Mouse (Mus musculus): ENCODE data around the gene Kcnq4. TPM values are rescaled to one million over a fixed set of nuclear protein-coding genes. Genes with fewer than 3 reads are reported as not detected.

Gene Kcnq4
- polyA plus RNA-seq, 1 experiment from 2014 or later = 3.9 TPM

- Histone ChIP-seq H3K27ac (ENCODE audit: low read length) (no peak overlapping the region), H3K36me3 (ENCODE audit: insufficient read depth, low read length) (no peaks in the 10 kb centered on the region), H3K9ac (replicated peaks; ENCODE audit: low read depth) (no peak overlapping the region), H3K4me1 (ENCODE audit: insufficient read depth, low read depth, low read length) (no peaks in the 10 kb centered on the region), H3K27me3 (replicated peaks; ENCODE audit: insufficient read depth, low read length) (no peaks in the 10 kb centered on the region), H3K4me2 (replicated peaks; ENCODE audit: low read depth, low read length) (no peak overlapping the region), H3K9me3 (ENCODE audit: low read length) (no peaks in the 10 kb centered on the region), H3K4me3 (ENCODE audit: low read depth, low read length) (no peak overlapping the region)
- ATAC-seq = no peak
- no peak for DNase-seq (ENCODE audit: low spot score)
- 69% methylated on average over 6 of the region's 6 CpGs for WGBS
- TF ChIP-seq EP300 (IDR thresholded peaks at IDR 0.05) = no peak
- no peak for TF ChIP-seq CTCF (IDR thresholded peaks at IDR 0.05)
These were observed 59.1 kb downstream of the Kcnq4 start for GRCm38 (mm10) chr4:120689317-120689716.

DNA sequence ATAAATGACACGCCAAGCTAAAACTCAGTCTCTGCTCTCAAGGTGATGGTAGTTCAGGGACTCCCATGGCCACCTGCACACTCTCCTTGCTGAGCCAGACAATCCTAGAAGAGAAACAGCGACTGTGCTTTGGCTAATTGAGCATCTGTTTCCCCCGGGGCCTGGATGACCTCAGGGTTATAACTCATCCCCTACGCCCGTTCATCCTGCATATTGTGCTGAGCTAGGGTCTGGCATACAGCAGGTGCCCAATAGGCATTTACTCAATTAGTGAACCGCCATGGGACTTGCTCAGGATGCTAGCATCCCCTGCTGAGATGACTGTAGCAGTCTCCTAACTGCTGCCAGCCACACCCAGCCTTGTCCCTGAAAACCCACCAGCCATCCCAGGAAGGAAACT, 61.1 kb downstream of the Kcnq4 start:
- H3K9ac ChIP-seq (replicated peaks; ENCODE audit: low read depth) = no peak overlapping the region
- TF ChIP-seq CTCF (IDR thresholded peaks at IDR 0.05) = no peak
- TF ChIP-seq EP300 (IDR thresholded peaks at IDR 0.05) = no peak
- no peaks in the 10 kb centered on the region for H3K27me3 ChIP-seq (replicated peaks; ENCODE audit: insufficient read depth, low read length)
- H3K4me3 ChIP-seq (ENCODE audit: low read depth, low read length) = no peak overlapping the region
- 43% methylated on average over 6 of the region's 6 CpGs for WGBS
- H3K4me2 ChIP-seq (replicated peaks; ENCODE audit: low read depth, low read length) = no peak overlapping the region
- no peaks in the 10 kb centered on the region for H3K9me3 ChIP-seq (ENCODE audit: low read length)
- DNase-seq (ENCODE audit: low spot score) (no peak), ATAC-seq (no peak)
- no peak overlapping the region for H3K27ac ChIP-seq (ENCODE audit: low read length)
- H3K4me1 ChIP-seq (ENCODE audit: insufficient read depth, low read depth, low read length) = no peaks in the 10 kb centered on the region
- H3K36me3 ChIP-seq (ENCODE audit: insufficient read depth, low read length) = no peaks in the 10 kb centered on the region

DNA sequence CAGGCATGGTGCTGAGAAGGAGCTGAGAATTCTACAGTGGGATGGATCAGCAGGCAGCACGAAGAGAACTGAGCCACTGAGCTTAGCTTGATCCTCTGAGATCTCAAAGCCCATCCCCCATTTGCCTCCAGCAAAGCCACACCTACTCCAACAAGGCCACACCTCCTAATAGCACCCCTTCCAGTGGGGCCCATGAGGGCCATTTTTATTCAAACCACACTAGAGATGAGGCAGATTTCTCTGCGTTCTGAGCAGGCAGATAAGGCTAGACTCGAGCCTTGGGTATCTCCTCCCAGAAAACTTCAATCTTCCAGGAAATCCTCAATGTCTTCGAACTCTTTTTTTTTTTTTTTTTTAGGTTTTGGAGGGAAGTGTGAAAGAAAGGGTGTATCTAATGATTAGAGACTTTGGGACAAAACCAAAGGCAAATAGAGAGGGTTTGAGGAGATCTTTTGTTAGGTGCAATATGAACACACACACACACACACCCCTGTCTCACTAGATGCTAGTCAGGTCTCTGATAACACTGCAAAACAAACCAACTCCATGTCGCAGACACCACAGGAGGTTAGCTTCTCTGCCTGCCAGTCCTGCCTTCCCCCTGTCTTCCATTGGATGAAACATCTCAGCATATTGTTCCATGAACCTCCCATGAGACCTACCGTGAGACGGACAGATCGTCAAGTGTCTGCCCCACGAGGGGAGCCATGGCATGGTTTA, 65.0 kb downstream of the Kcnq4 start:
- ATAC-seq (no peak), DNase-seq (ENCODE audit: low spot score) (no peak)
- WGBS = 47% methylated on average over 9 of the region's 9 CpGs
- no peaks in the 10 kb centered on the region for H3K4me1 ChIP-seq (ENCODE audit: insufficient read depth, low read depth, low read length)
- no peak overlapping the region for H3K9ac ChIP-seq (replicated peaks; ENCODE audit: low read depth)
- no peaks in the 10 kb centered on the region for H3K27me3 ChIP-seq (replicated peaks; ENCODE audit: insufficient read depth, low read length)
- no peak overlapping the region for H3K27ac ChIP-seq (ENCODE audit: low read length)
- no peak overlapping the region for H3K4me3 ChIP-seq (ENCODE audit: low read depth, low read length)
- TF ChIP-seq EP300 (IDR thresholded peaks at IDR 0.05) (no peak), CTCF (IDR thresholded peaks at IDR 0.05) (no peak)
- H3K9me3 ChIP-seq (ENCODE audit: low read length) = no peaks in the 10 kb centered on the region
- H3K36me3 ChIP-seq (ENCODE audit: insufficient read depth, low read length) = no peaks in the 10 kb centered on the region
- no peak overlapping the region for H3K4me2 ChIP-seq (replicated peaks; ENCODE audit: low read depth, low read length)

DNA sequence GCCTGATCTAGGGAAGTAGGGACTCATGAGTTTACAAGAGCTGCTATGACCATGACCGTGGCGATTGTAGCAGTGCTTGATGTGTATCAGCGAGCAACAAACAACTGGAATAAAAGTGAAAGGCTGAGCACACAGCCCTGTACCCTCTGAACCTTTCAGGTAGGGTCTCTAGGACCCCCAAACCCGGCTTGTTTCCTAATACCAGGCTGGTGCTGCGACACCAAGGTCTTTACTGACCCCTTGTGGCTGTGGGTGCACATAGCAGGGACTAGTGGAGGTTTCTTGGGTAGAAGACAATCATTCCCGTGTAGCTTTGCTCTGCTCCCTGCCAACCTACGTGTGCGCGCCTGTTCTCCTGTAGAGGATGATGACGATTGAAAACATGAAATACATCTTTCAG, 66.2 kb downstream of the Kcnq4 start:
- no peak overlapping the region for H3K4me2 ChIP-seq (replicated peaks; ENCODE audit: low read depth, low read length)
- 38% methylated on average over 10 of the region's 10 CpGs for WGBS
- DNase-seq (ENCODE audit: low spot score) (peak; percentile 38), ATAC-seq (no peak; the same call in 1 of the 2 replicates)
- TF ChIP-seq CTCF (IDR thresholded peaks at IDR 0.05) (peak; percentile 84), EP300 (IDR thresholded peaks at IDR 0.05) (no peak)
- no peak overlapping the region for H3K4me3 ChIP-seq (ENCODE audit: low read depth, low read length)
- H3K27ac ChIP-seq (ENCODE audit: low read length) = no peak overlapping the region
- H3K36me3 ChIP-seq (ENCODE audit: insufficient read depth, low read length) = no peaks in the 10 kb centered on the region
- no peaks in the 10 kb centered on the region for H3K4me1 ChIP-seq (ENCODE audit: insufficient read depth, low read depth, low read length)
- H3K9me3 ChIP-seq (ENCODE audit: low read length) = no peaks in the 10 kb centered on the region
- no peaks in the 10 kb centered on the region for H3K27me3 ChIP-seq (replicated peaks; ENCODE audit: insufficient read depth, low read length)
- H3K9ac ChIP-seq (replicated peaks; ENCODE audit: low read depth) = no peak overlapping the region

DNA sequence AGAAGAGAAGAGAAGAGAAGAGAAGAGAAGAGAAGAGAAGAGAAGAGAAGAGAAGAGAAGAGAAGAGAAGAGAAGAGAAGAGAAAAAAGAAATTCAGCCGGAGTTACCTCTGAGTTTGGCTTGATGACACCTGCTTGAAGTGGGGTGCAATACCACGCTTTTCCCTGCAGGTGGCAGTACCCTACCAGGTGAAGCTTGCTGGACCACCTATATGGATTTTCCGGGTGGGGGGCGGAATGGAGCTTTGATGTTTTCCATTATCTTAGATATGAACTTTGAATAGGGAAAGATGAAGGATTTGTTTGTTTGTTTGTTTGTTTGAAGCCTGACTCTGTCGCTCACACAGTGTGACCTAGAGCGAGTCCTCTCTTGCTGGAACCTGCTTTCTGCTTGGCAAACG, 67.5 kb downstream of the Kcnq4 start:
- no peak overlapping the region for H3K9ac ChIP-seq (replicated peaks; ENCODE audit: low read depth)
- ATAC-seq (no peak), DNase-seq (ENCODE audit: low spot score) (peak; percentile 25)
- 54% methylated on average over 7 of the region's 7 CpGs for WGBS
- H3K9me3 ChIP-seq (ENCODE audit: low read length) = no peaks in the 10 kb centered on the region
- no peak overlapping the region for H3K4me2 ChIP-seq (replicated peaks; ENCODE audit: low read depth, low read length)
- no peak overlapping the region for H3K4me3 ChIP-seq (ENCODE audit: low read depth, low read length)
- TF ChIP-seq EP300 (IDR thresholded peaks at IDR 0.05) = no peak
- peak; percentile 80 for TF ChIP-seq CTCF (IDR thresholded peaks at IDR 0.05)
- H3K4me1 ChIP-seq (ENCODE audit: insufficient read depth, low read depth, low read length) = no peaks in the 10 kb centered on the region
- no peaks in the 10 kb centered on the region for H3K27me3 ChIP-seq (replicated peaks; ENCODE audit: insufficient read depth, low read length)
- no peak overlapping the region for H3K27ac ChIP-seq (ENCODE audit: low read length)
- no peaks in the 10 kb centered on the region for H3K36me3 ChIP-seq (ENCODE audit: insufficient read depth, low read length)

- Histone ChIP-seq H3K27ac (ENCODE audit: low read length) (no peak overlapping the region), H3K36me3 (ENCODE audit: insufficient read depth, low read length) (no peaks in the 10 kb centered on the region), H3K9ac (replicated peaks; ENCODE audit: low read depth) (no peak overlapping the region), H3K27me3 (replicated peaks; ENCODE audit: insufficient read depth, low read length) (no peaks in the 10 kb centered on the region; the same call in 1 of the 2 replicates), H3K9me3 (ENCODE audit: low read length) (no peaks in the 10 kb centered on the region), H3K4me1 (ENCODE audit: insufficient read depth, low read depth, low read length) (no peaks in the 10 kb centered on the region), H3K4me3 (ENCODE audit: low read depth, low read length) (no peak overlapping the region), H3K4me2 (replicated peaks; ENCODE audit: low read depth, low read length) (no peak overlapping the region)
- ATAC-seq = no peak
- WGBS = 34% methylated on average over 2 of the region's 2 CpGs
- TF ChIP-seq EP300 (IDR thresholded peaks at IDR 0.05) = no peak
- TF ChIP-seq CTCF (IDR thresholded peaks at IDR 0.05) = no peak
- DNase-seq (ENCODE audit: low spot score) = no peak
These were observed 72.8 kb downstream of the Kcnq4 start for GRCm38 (mm10) chr4:120675640-120676039.
